Mouse (Mus musculus) midbrain, embryonic 10.5 days (tissue): ENCODE measurements around the gene Gnat1. TPM values are rescaled to one million over a fixed set of nuclear protein-coding genes. Genes with fewer than 3 reads are reported as not detected.

Experiments used
- DNase-seq: peaks from one replicate; pipeline ENCODE4 v3.0.0-alpha.2; 2017; ENCODE audit warnings: low spot score
- H3K27ac ChIP-seq: fragments of 300-500 bp; sonication (generic); replicated peaks from 2 replicates; pipeline ENCODE4 v1.5.1; 2016; ENCODE audit warnings: mild to moderate bottlenecking
- H3K27me3 ChIP-seq: fragments of 300-500 bp; sonication (generic); 2 replicates; pipeline ENCODE4 v1.6.1; 2016; ENCODE audit warnings: low read depth, mild to moderate bottlenecking; ENCODE audit not compliant: poor library complexity, severe bottlenecking
- H3K36me3 ChIP-seq: fragments of 300-500 bp; sonication (generic); 2 replicates; pipeline ENCODE4 v1.6.1; 2016; ENCODE audit warnings: mild to moderate bottlenecking, moderate library complexity
- H3K4me1 ChIP-seq: fragments of 300-500 bp; sonication (generic); 2 replicates; pipeline ENCODE4 v1.6.1; 2016
- H3K4me3 ChIP-seq: fragments of 300-500 bp; sonication (generic); 2 replicates; pipeline ENCODE4 v1.5.1; 2016; ENCODE audit warnings: mild to moderate bottlenecking, moderate library complexity
- H3K9me3 ChIP-seq: fragments of 300-500 bp; sonication (generic); replicated peaks from 2 replicates; pipeline ENCODE4 v1.6.1; 2016; ENCODE audit warnings: mild to moderate bottlenecking
- WGBS: fragments of 180-500 bp; shearing (Covaris S2); methylation state at CpG from one replicate; pipeline ENCODE4 v1.1.7; 2016; 5-methylcytosine and 5-hydroxymethylcytosine counted together
- polyA plus RNA-seq: library from polyadenylated mRNA; unstranded; fragments of >200 nt; fragmentation: Nextera tagmentation; extraction: Ambion mirVana; gene quantifications from 2 replicates; pipeline ENCODE4 v1.2.1, GENCODE M21; 2016

The Gnat1 gene
- polyA plus RNA-seq, 1 experiment from 2014 or later, result 3.6 TPM

DNA sequence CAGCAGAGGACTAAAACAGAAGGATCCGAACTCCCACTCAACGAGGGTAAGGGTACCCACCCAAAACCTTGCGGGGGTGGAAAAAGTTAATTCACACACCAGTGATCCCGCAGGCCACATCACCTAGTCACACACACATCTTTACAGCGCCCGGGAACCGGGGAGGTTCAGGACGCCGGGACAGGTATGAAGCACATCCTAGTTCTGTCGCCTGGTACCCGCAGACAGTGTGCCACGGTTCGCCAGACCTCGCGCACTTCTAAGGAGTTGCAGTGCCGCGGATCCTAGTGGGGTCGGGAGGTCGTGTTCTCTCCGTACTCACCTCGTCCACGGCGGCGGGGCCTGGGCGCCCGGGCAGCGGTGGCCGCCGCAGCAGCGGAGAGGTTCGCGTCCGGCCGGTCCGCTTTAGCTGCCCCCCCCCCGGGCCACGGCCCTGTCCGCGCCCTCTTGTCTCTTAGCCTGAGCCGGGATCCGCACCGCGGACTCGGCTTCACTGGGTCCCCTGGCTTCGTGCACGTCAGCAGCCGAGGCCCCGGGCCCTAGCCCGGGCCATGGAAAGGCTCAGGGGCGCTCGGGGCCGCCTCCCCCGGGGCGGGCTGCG is 29.7 kb upstream of the Gnat1 start:
- Histone ChIP-seq H3K27me3 (peaks cover 53% of the 10 kb centered on the region), H3K4me1 (peaks cover 77% of the 10 kb centered on the region), H3K36me3 (peaks cover 17% of the 10 kb centered on the region), H3K27ac (peak overlapping the region; percentile 96), H3K4me3 (peak overlapping the region; percentile 89), H3K9me3 (no peaks in the 10 kb centered on the region)
- DNase-seq, result no peak
- WGBS, result under 1% methylated on average over 52 of the region's 55 CpGs

DNA sequence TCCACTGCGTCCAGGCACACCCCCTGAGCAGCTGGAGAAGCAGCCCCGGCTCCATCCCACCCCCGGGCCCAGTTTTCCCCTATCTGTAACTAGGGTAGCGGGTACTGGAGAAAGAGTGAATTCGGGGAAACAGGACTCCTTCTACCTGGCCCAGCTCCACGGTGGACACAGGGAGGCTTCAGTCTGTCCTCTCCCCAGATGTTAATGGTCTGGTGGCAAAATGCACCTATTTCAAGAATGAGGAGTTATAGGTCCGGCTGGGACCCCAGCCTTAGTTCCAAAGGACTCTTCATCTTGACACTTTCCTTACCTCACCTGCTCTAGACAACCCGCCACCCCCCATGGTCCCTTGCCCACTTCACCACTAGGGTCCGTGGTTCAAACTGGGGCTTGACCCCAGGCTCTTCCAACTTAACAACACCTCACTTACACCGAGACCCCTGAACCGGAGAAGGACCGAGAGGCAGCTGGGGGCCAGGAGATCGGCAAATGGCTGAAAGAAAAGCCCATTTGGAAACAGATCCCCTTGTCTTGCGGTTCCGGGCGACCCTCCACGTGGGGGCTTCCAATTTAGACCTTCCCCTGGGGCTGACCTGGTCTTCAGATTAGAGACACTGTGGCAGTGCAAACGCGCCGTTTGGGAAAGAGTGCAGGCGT is 29.1 kb upstream of the Gnat1 start:
- no peaks in the 10 kb centered on the region for H3K9me3 ChIP-seq
- peaks cover 53% of the 10 kb centered on the region for H3K27me3 ChIP-seq
- peaks cover 23% of the 10 kb centered on the region for H3K36me3 ChIP-seq
- no peak for DNase-seq
- under 1% methylated on average over 21 of the region's 21 CpGs for WGBS
- H3K4me1 ChIP-seq, result peaks cover 77% of the 10 kb centered on the region
- H3K27ac ChIP-seq, result peak overlapping the region; percentile 96
- H3K4me3 ChIP-seq, result peak overlapping the region; percentile 89

DNA sequence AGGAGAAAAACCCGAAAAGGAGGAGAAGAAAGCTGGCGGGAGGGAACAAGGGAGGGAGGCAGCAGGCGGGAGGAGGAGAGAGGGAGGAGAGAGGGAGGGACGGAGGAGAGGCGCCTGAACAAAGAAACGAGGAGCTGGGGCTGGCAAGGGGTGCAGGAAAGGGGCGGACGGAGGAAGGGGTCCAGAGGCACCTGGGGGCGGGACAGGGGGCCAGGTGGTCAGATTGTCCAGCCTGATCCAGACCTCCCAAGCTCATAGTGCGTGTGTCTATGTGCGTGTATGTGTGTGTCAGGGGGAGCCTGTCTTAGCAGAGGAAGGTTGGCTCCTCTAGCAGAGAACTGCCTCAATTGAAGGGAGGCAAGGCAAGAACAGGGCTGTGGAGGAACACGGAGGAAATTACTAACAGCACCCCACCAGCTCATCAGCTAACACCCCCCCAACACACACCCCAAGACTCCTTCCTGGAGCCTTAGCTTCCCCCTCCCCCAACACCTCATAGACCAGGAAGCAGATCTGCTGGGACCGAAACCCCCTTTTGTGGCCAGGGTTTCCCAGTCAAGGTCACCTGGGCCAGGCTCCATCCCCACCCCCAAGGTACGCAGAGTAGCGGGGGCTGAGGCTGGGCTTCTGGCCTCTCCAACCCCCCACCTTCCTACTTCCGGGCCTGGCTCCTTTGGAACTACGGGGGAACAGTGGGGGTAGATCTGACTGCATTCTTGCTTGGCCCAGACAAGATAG is 28.4 kb upstream of the Gnat1 start:
- H3K36me3 ChIP-seq, result peaks cover 30% of the 10 kb centered on the region
- DNase-seq, result peak; percentile 64
- H3K9me3 ChIP-seq, result no peaks in the 10 kb centered on the region
- H3K4me3 ChIP-seq, result peak overlapping the region; percentile 89
- peaks cover 53% of the 10 kb centered on the region for H3K27me3 ChIP-seq
- peaks cover 82% of the 10 kb centered on the region for H3K4me1 ChIP-seq
- H3K27ac ChIP-seq, result peak overlapping the region; percentile 96
- WGBS, result 2% methylated on average over 17 of the region's 17 CpGs

DNA sequence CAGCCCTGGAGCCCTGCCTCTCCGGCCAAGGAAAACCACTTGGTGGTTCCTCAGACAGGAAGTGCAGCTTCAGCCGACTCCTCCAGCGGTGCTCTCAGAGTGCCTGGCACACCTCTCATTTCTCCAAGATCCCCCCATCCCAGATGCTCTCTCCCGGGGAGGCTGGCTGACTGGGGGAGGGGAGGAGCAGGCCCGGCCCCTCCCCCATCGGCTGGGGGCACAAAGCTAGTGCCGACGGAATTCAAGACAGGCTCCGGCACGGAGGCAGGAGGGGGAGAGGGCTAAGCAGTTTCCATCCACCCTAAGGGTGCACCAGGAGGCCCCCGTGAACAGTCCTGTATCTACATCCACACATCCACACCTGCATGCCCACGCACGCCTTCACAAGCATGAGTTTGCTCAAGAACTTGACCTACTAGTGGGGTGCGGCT is 27.3 kb upstream of the Gnat1 start:
- Histone ChIP-seq H3K36me3 (peaks cover 41% of the 10 kb centered on the region), H3K4me3 (peak overlapping the region; percentile 89), H3K27me3 (peaks cover 50% of the 10 kb centered on the region), H3K9me3 (no peaks in the 10 kb centered on the region), H3K4me1 (peaks cover 93% of the 10 kb centered on the region), H3K27ac (peak overlapping the region; percentile 96)
- DNase-seq, result peak; percentile 57
- WGBS, result 2% methylated on average over 14 of the region's 14 CpGs

DNA sequence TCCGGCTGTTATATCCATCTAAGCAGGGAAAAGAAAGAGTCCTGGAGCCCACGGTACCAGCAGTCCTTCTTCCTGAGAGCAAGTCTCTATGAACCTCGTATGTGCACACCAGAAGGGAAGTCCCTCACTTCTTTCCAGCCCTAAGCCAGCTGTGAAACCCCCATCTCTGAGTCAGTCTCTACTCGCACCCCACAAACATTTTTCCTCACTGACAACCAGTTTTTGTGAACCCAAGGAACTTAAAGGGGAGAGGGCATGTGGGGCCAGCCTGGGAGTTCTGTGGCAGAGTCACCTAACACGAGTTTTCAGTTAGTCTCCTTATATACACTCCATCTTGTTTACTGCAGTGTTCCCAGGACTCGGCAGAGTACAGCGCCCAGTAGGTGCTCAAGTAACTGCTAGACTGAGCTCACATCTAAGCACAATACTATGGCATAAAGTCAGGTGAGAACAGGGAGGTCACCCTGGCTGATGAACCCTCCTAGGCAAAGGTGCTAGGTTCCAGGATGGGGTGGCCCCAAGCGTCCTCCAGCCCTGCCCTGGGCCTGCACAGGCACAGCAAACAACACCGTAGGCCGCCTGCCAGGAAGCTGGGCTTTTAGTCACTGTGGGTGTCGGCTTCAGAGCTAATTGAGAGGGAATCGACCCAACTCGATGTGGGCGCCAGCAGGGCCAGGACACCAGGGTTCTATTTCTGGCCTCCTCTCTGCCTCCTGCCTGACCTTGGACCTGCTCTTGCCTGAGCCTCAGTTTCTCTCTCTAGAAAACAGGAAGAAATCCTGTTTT is 24.0 kb upstream of the Gnat1 start:
- no peak overlapping the region for H3K4me3 ChIP-seq
- H3K27me3 ChIP-seq, result peaks cover 28% of the 10 kb centered on the region
- H3K27ac ChIP-seq, result peak overlapping the region; percentile 71
- no peaks in the 10 kb centered on the region for H3K9me3 ChIP-seq
- H3K4me1 ChIP-seq, result peaks cover 100% of the 10 kb centered on the region
- no peak for DNase-seq
- peaks cover 59% of the 10 kb centered on the region for H3K36me3 ChIP-seq
- WGBS, result 66% methylated on average over 14 of the region's 14 CpGs

DNA sequence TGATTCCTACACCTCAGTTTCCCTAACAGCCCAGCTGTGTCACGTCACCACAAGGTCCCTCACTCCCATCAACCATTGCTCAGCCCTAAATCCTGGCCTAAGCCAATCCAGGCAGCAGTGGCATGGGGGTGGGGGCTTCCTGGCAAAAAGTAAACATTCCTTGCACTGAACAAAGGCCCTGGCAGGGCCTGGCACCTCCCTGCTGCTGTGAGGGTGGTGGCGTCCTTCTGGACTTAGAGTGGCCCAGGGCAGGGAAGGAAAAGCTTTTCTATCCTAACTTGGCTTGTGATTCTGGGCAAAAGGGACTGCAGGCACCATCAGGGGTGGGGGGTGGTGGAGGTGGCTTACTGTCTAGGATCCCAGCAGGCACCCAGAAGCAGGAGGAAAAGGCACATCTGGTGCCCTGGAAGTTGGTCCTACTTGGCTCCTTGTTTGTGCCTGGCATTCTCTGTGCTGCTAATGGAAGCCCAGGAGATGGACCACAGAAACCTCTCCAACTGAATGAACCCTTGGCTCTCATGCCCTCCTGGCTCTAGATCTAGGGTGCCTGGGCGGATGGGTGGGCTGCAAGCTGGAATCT is 23.2 kb upstream of the Gnat1 start:
- Histone ChIP-seq H3K4me3 (no peak overlapping the region), H3K36me3 (peaks cover 59% of the 10 kb centered on the region), H3K4me1 (peaks cover 100% of the 10 kb centered on the region), H3K27me3 (peaks cover 20% of the 10 kb centered on the region; the same call in 1 of the 2 replicates), H3K27ac (peak overlapping the region; percentile 71), H3K9me3 (no peaks in the 10 kb centered on the region)
- no peak for DNase-seq
- 80% methylated on average over 3 of the region's 3 CpGs for WGBS

DNA sequence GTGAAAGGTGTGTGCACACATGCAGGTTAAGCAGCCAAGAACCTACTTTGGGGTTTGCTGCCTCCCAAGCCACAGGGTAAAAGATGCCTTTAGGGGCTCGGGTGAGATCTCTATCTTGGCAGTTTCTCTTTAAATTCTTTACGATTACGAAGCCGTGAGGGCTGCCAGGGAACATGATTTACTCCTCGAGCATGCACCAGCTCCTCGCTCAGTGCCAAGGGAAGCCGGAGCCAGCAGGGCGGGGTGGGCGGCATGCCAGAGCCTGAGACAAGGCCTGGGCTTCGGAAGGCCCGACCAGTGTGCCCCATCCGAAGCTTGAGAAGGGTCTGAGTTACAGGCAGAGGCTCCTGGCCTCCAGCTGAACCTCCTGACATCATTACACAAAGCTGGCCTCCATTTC is 22.1 kb upstream of the Gnat1 start:
- Histone ChIP-seq H3K9me3 (no peaks in the 10 kb centered on the region), H3K36me3 (peaks cover 59% of the 10 kb centered on the region), H3K27ac (peak overlapping the region; percentile 90), H3K4me3 (0 out of 2 replicates have a peak overlapping the region, but pooled peaks have one; percentile 5), H3K4me1 (peaks cover 100% of the 10 kb centered on the region), H3K27me3 (0 out of 2 replicates have a peak, but pooled peaks cover 10% of the 10 kb centered on the region)
- 90% methylated on average over 12 of the region's 12 CpGs for WGBS
- no peak for DNase-seq

DNA sequence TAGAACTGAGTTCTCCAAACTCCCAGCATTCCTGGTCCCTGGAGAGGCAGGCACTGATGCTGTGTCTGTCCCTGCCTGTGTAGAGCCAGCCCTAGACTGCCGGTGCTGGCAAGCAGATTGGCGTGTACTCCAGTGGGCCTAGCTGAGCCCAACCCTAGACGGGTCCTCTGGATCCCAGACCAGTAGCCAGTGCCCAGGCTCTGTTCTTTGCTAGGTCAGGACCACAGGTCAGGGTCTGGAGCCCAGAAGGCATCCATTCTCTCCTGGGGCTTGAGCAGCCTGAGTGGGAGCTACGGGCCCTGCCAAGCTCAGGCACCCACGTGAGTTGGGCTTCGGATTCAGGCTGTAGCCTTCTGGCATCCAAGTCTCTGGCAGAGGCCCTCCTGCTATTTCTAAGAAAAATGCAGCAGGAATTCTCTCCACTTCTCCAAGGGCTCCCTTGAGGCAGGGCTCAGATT is 20.6 kb upstream of the Gnat1 start:
- DNase-seq, result no peak
- Histone ChIP-seq H3K4me3 (peak overlapping the region; percentile 33), H3K27me3 (0 out of 2 replicates have a peak, but pooled peaks cover under 1% of the 10 kb centered on the region), H3K9me3 (no peaks in the 10 kb centered on the region), H3K36me3 (peaks cover 60% of the 10 kb centered on the region), H3K27ac (peak overlapping the region; percentile 90), H3K4me1 (peaks cover 100% of the 10 kb centered on the region)
- WGBS, result 24% methylated on average over 6 of the region's 6 CpGs

DNA sequence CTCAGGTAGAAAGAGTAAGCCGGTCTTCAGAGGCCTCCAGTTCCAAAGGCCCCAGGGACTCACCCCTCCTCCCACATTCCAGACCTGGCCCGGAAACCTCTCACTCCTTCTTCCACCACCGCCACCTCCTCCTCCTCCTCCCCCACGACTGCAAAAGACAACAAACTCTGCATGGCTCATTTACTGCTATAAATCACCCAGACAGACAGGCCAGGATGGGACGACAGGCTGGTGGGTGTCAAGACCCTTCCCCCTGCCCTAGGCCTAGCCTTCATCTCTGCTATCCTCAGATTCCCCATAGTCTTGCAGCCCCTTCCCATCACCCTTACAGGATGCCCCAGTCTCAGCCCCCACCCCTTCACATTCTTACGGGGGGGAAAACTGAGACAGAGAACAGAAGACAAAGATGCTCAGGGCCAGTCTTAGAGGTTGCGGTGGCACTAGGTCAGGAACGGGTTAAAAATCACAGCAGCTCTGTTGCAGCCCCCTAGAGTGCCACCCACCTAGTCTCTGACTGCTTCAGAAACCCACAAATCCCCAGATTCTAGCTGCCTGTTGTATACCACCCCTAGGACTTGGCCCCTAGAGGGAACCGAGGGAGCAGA is 20.0 kb upstream of the Gnat1 start:
- WGBS, result 3% methylated on average over 9 of the region's 9 CpGs
- H3K4me3 ChIP-seq, result peak overlapping the region; percentile 33
- DNase-seq, result peak; percentile 50
- H3K9me3 ChIP-seq, result no peaks in the 10 kb centered on the region
- H3K4me1 ChIP-seq, result peaks cover 100% of the 10 kb centered on the region
- H3K27ac ChIP-seq, result peak overlapping the region; percentile 90
- peaks cover 60% of the 10 kb centered on the region for H3K36me3 ChIP-seq
- H3K27me3 ChIP-seq, result no peaks in the 10 kb centered on the region

DNA sequence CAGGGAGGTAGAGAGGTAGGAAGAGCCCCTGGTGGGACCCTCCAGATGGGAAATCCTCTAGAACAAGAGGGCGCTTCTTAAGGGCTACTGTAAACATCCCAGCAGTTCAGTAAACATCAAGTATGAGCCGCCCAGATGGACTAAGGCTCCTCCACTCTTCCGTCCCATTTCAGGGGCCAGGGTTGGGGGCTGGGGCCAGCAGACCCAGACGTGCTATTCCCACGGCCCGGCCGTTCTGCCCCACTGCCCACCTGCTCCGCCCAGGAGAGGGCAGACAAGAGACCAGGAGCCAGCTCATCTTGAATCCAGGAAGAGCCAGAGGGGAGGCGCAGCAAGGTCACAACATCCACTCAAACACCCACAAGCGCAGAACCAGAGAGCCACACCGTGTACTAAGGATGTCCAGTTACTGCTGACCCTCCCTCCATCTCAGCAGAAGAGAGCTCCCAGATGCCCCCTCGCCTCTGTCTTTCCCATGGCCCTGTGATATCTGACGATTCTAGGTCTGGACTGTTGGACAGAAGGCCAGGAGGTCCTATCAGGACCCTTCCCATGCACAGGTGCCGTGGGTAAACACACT is 19.2 kb upstream of the Gnat1 start:
- peak; percentile 75 for DNase-seq
- no peaks in the 10 kb centered on the region for H3K27me3 ChIP-seq
- peak overlapping the region; percentile 90 for H3K27ac ChIP-seq
- WGBS, result 4% methylated on average over 14 of the region's 14 CpGs
- peak overlapping the region; percentile 33 for H3K4me3 ChIP-seq
- H3K4me1 ChIP-seq, result peaks cover 100% of the 10 kb centered on the region
- H3K36me3 ChIP-seq, result peaks cover 59% of the 10 kb centered on the region
- H3K9me3 ChIP-seq, result no peaks in the 10 kb centered on the region

DNA sequence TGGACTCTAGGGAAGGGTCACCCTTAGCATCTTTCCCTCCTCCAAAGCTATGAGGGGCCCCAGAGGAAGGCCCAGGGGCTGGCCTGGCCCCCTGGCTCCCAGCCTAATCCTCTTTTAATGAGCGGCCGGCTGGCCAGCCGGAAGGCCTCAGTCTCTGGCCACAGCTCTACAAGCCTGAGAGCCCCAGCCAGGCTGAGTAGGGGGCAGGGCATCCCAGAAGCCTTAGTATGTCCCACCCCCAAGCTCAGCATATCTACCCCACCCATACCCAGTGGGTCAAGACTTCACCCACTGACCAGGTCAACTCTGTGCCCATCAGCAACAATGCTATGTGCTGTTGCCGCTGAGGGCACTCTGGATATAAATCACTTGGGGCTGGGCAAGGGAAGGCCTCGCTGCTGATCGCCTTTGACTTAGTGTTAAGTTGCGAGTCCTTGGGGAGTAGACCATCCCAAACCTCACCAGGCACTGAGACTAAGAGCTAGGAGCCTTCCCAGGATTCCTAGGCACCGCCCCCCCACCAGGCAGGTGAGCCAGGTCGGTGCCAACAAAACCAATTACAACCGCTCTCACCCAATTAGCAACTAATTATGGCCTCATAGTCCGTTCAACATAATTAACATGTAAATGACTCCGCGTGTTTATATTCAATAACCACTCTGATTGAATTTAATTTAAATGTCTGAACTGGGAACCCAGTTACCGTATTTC is 18.5 kb upstream of the Gnat1 start:
- peaks cover 59% of the 10 kb centered on the region for H3K36me3 ChIP-seq
- peak overlapping the region; percentile 90 for H3K27ac ChIP-seq
- no peaks in the 10 kb centered on the region for H3K9me3 ChIP-seq
- H3K4me1 ChIP-seq, result peaks cover 100% of the 10 kb centered on the region
- H3K27me3 ChIP-seq, result no peaks in the 10 kb centered on the region
- DNase-seq, result peak; percentile 81
- 4% methylated on average over 14 of the region's 14 CpGs for WGBS
- H3K4me3 ChIP-seq, result peak overlapping the region; percentile 33
